Mouse (Mus musculus) v-Abl transformed pro-B cells (cell line): ENCODE results near the gene Frrs1l.

ENCODE experiments used
- in situ Hi-C, 2 experiments: fragments of 400-800 bp; cut with MboI; formaldehyde crosslinking; loops; one replicate each; pipeline ENCODE4 v1.15.1; 2025; ENCODE audit not compliant: unreplicated experiment in 2 of 2

Gene Frrs1l

DNA sequence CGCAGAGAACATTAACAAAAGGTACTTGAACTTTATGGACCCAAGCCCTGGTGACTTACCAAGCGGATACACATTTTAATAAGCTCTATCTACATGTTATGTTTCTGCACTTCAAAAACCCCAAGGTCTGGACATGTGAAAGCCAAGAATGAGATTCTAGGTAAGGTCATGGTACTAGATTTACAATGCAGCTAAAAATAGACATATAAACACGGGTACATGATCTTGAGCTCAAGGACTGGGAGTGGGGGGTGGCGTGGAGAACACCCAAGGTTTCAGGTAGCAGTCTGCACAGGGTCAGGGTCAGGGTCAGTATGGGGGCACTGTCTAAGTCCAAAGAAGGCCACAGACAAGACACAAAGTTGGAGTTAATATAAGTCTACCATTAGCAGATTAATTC is 59.9 kb downstream of the Frrs1l start:
- in situ Hi-C loops: loop anchor here in 1 of 2 experiments (10.0 to 25.0 kb wide), 2 partner anchors 86 to 1593 kb away; no protein-coding TSS in a partner anchor

DNA sequence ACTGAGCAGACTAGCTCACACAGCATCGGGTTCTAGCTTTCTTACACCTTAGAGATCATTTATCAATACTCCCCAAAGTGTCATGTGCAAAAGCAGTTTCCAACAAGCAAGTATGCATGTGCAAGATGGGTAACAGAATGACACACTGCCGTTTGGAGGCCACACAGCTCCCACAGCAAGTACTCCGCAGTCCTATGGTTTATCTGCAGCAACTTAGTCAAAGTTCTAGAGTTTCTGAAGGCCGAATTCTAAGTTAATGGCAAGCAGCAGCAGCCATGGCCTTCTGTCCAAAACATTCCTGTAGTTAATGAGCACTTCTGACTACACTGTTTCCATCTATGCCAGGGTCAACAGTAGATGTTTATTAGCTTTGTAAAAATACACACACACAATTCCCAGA is 63.2 kb downstream of the Frrs1l start:
- in situ Hi-C loops: loop anchor here in 1 of 2 experiments (25.0 kb wide), 1 partner anchor 1590 kb away; no protein-coding TSS in a partner anchor

DNA sequence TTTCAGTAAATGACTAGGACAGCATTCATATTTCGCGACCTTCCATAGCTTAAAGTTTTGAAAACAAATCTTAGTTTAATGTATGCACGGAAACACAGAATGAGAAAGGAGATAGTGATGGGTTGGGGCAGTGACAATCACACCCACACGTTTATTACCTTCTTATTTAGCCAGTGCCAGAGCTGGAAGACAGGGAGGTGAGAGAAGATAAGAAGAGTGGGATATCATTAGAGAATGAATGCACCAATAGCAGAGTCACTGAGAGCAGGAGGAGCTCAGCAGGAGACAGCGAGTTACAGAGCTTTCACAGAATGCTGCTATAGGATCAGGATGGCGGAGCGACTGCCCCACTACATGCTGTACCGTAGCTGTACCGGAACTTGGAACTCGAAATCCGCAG is 68.0 kb downstream of the Frrs1l start:
- in situ Hi-C loops: no loop called here

- in situ Hi-C loops: no loop called here
Measured at GRCm38 (mm10) chr4:56915732-56916325, 74.4 kb downstream of the Frrs1l start.

- in situ Hi-C loops: no loop called here
Measured at GRCm38 (mm10) chr4:56914761-56915160, 75.4 kb downstream of the Frrs1l start.

DNA sequence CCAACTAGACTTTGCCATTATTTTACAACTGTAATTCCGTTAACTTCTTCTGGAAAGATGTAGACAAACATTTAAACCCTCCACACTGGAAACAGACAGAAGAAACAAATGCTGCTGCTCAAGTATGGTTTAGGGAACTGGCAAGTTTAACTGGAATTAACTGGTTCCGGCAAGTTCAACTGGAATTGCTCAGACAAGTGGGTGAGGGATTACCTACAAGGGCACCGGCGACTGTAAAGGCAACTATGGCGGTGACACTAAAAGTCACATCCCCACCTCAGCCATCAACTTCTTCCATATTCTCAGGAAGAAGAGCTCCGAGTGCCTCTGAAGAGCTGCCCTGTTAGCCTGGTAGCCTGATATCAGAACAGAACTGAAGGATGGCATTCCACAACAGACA is 75.9 kb downstream of the Frrs1l start:
- in situ Hi-C loops: no loop called here

- in situ Hi-C loops: no loop called here
Measured at GRCm38 (mm10) chr4:56912382-56913001, 77.7 kb downstream of the Frrs1l start.

- in situ Hi-C loops: loop anchor here in 1 of 2 experiments (5.0 kb wide), 1 partner anchor 33 kb away; no protein-coding TSS in a partner anchor
Measured at GRCm38 (mm10) chr4:56909568-56909967, 80.6 kb downstream of the Frrs1l start.

DNA sequence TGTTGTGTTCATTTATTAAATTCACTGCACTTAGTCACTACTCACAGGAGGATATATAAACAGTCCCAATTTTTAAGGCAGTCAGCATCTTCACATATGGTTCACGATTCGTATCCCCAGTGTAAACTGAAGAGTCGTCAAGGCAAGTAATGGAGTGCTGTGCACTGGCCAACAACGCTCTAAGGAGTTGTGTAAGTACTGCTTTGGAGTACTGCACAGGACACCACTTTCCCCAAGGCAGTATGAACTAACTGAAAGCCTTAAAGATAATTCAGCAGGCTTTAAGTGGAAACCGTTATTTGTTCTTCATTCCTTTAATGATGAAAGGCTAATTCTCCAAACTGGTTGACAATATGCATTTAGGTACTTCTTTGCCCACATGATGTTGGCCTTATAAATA is 82.5 kb downstream of the Frrs1l start:
- in situ Hi-C loops: loop anchor here in 1 of 2 experiments (5.0 kb wide), 1 partner anchor 35 kb away; no protein-coding TSS in a partner anchor
